Mouse (Mus musculus): ENCODE measurements around the gene Stac.

DNA sequence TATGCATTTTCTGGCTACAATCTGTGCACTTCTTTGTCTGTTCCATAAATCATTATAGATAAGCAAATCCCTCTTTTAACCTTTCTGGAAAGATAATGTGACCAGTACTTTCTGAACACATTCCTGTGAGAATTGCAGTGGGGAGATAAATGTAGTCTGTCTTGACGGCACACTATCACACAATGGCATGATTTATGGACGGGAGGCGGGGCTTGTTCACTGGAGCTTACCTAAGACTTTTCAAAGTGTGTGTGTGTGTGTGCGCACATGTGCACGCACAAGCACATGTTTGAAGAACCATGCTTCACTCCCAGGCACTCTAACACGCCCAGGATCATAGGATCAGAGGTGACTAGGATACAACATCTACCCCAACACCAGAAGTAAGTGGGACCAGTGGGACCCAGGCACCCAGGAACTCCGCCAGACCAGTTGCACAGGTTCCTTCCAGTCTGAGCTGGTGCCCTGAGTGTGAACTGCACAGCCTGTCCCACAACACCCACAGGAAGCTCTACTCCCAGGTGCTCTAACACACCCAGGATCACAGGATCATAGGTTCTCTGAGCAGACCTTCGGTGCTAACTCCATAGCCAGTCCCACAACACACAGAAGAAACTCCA is 154.6 kb downstream of the Stac start:
- no peak for TF ChIP-seq CTCF (IDR thresholded peaks at IDR 0.05; ENCODE audit: control insufficient read depth, insufficient read depth, low read length)
- no peak for TF ChIP-seq POLR2A (IDR thresholded peaks at IDR 0.05; ENCODE audit: borderline replicate concordance, control insufficient read depth, low read depth, low read length)
